Mouse (Mus musculus): ENCODE data around the gene Gstm1. TPM values are rescaled to one million over a fixed set of nuclear protein-coding genes. Genes with fewer than 3 reads are reported as not detected.
"Not testable (repeated sequence)": the region's sequence is repeated elsewhere in the genome, so short reads cannot be mapped to it uniquely, and the experiment has no call there.

The Gstm1 gene
- polyA plus RNA-seq, 1 experiment from 2014 or later = 35.2 TPM

- H3K27me3 ChIP-seq (replicated peaks; ENCODE audit: low read depth, poor library complexity, severe bottlenecking) = no peaks in the 10 kb centered on the region
- H3K27ac ChIP-seq (replicated peaks) = no peak overlapping the region
- H3K9me3 ChIP-seq = no peaks in the 10 kb centered on the region
- H3K4me1 ChIP-seq = peaks cover 6% of the 10 kb centered on the region
- no peak overlapping the region for H3K4me3 ChIP-seq
- WGBS = 68% methylated on average over 3 of the region's 3 CpGs
- H3K36me3 ChIP-seq (replicated peaks) = no peaks in the 10 kb centered on the region
- no peak for DNase-seq (ENCODE audit: low spot score)
Observed at GRCm38 (mm10) chr3:107981261-107981660, 36.5 kb downstream of the Gstm1 start.

- no peak for DNase-seq (ENCODE audit: low spot score)
- no peaks in the 10 kb centered on the region for H3K9me3 ChIP-seq
- no peaks in the 10 kb centered on the region for H3K27me3 ChIP-seq (replicated peaks; ENCODE audit: low read depth, poor library complexity, severe bottlenecking)
- 83% methylated on average over 3 of the region's 3 CpGs for WGBS
- H3K36me3 ChIP-seq (replicated peaks) = no peaks in the 10 kb centered on the region
- H3K27ac ChIP-seq (replicated peaks) = no peak overlapping the region
- no peaks in the 10 kb centered on the region for H3K4me1 ChIP-seq
- H3K4me3 ChIP-seq = no peak overlapping the region
Observed at GRCm38 (mm10) chr3:107977691-107978090, 40.1 kb downstream of the Gstm1 start.

GRCm38 (mm10) chr3:107974237-107974636, 43.5 kb downstream of the Gstm1 start:
- H3K27me3 ChIP-seq (replicated peaks; ENCODE audit: low read depth, poor library complexity, severe bottlenecking) = no peaks in the 10 kb centered on the region
- no peak overlapping the region for H3K27ac ChIP-seq (replicated peaks)
- no peaks in the 10 kb centered on the region for H3K36me3 ChIP-seq (replicated peaks)
- no peak overlapping the region for H3K4me3 ChIP-seq
- no peaks in the 10 kb centered on the region for H3K9me3 ChIP-seq
- no peak for DNase-seq (ENCODE audit: low spot score)
- 93% methylated on average over 1 of the region's 1 CpGs for WGBS
- H3K4me1 ChIP-seq = no peaks in the 10 kb centered on the region

- H3K4me1 ChIP-seq = no peaks in the 10 kb centered on the region
- no peaks in the 10 kb centered on the region for H3K36me3 ChIP-seq (replicated peaks)
- no peak overlapping the region for H3K27ac ChIP-seq (replicated peaks)
- no peak for DNase-seq (ENCODE audit: low spot score)
- WGBS = 89% methylated on average over 3 of the region's 3 CpGs
- no peaks in the 10 kb centered on the region for H3K27me3 ChIP-seq (replicated peaks; ENCODE audit: low read depth, poor library complexity, severe bottlenecking)
- H3K4me3 ChIP-seq = no peak overlapping the region
- no peaks in the 10 kb centered on the region for H3K9me3 ChIP-seq
Observed at GRCm38 (mm10) chr3:107972070-107972469, 45.7 kb downstream of the Gstm1 start.

- H3K36me3 ChIP-seq (replicated peaks); H3K4me1 ChIP-seq; H3K4me3 ChIP-seq; H3K9me3 ChIP-seq; H3K27me3 ChIP-seq (replicated peaks; ENCODE audit: low read depth, poor library complexity, severe bottlenecking); DNase-seq (ENCODE audit: low spot score); H3K27ac ChIP-seq (replicated peaks): not testable (repeated sequence)
- WGBS = 48% methylated on average over 3 of the region's 3 CpGs
Observed at GRCm38 (mm10) chr3:107971101-107971500, 46.7 kb downstream of the Gstm1 start.

GRCm38 (mm10) chr3:107968724-107969395, 48.9 kb downstream of the Gstm1 start, which contains the start of gene Gstm3:
Gene Gstm3 (minus strand): TSS chr3:107969283.
- Histone ChIP-seq H3K36me3 (replicated peaks) (no peaks in the 10 kb centered on the region), H3K27me3 (replicated peaks; ENCODE audit: low read depth, poor library complexity, severe bottlenecking) (no peaks in the 10 kb centered on the region), H3K27ac (replicated peaks) (no peak within 1 kb of the TSS), H3K9me3 (no peaks in the 10 kb centered on the region), H3K4me1 (peaks cover 11% of the 10 kb centered on the region; the same call in 1 of the 2 replicates), H3K4me3 (no peak within 1 kb of the TSS)
- WGBS = 65% methylated on average over 13 of the region's 13 CpGs
- no peak for DNase-seq (ENCODE audit: low spot score)

GRCm38 (mm10) chr3:107966631-107967030, 51.1 kb downstream of the Gstm1 start:
- Histone ChIP-seq H3K9me3 (no peaks in the 10 kb centered on the region), H3K4me1 (peaks cover 12% of the 10 kb centered on the region; the same call in 1 of the 2 replicates), H3K4me3 (no peak overlapping the region), H3K27ac (replicated peaks) (no peak overlapping the region), H3K27me3 (replicated peaks; ENCODE audit: low read depth, poor library complexity, severe bottlenecking) (no peaks in the 10 kb centered on the region), H3K36me3 (replicated peaks) (no peaks in the 10 kb centered on the region)
- no peak for DNase-seq (ENCODE audit: low spot score)
- 96% methylated on average over 5 of the region's 5 CpGs for WGBS

GRCm38 (mm10) chr3:107965592-107965991, 52.2 kb downstream of the Gstm1 start:
- Histone ChIP-seq H3K27ac (replicated peaks) (no peak overlapping the region), H3K4me3 (no peak overlapping the region), H3K27me3 (replicated peaks; ENCODE audit: low read depth, poor library complexity, severe bottlenecking) (no peaks in the 10 kb centered on the region), H3K9me3 (no peaks in the 10 kb centered on the region), H3K36me3 (replicated peaks) (no peaks in the 10 kb centered on the region), H3K4me1 (peaks cover 12% of the 10 kb centered on the region; the same call in 1 of the 2 replicates)
- DNase-seq (ENCODE audit: low spot score) = no peak
- 76% methylated on average over 1 of the region's 1 CpGs for WGBS

- Histone ChIP-seq H3K36me3 (replicated peaks) (no peaks in the 10 kb centered on the region), H3K27me3 (replicated peaks; ENCODE audit: low read depth, poor library complexity, severe bottlenecking) (no peaks in the 10 kb centered on the region), H3K27ac (replicated peaks) (peak overlapping the region; percentile 48), H3K4me3 (no peak overlapping the region), H3K9me3 (no peaks in the 10 kb centered on the region), H3K4me1 (peaks cover 15% of the 10 kb centered on the region)
- no peak for DNase-seq (ENCODE audit: low spot score)
- 74% methylated on average over 5 of the region's 5 CpGs for WGBS
Observed at GRCm38 (mm10) chr3:107964656-107965308, 53.0 kb downstream of the Gstm1 start.

GRCm38 (mm10) chr3:107964026-107964425, 53.7 kb downstream of the Gstm1 start:
- WGBS = 78% methylated on average over 4 of the region's 4 CpGs

More at GRCm38 (mm10) chr3:107964026-107964425, 53.7 kb downstream of the Gstm1 start:
- Histone ChIP-seq H3K4me1 (peaks cover 16% of the 10 kb centered on the region), H3K36me3 (replicated peaks) (no peaks in the 10 kb centered on the region), H3K9me3 (no peaks in the 10 kb centered on the region), H3K4me3 (no peak overlapping the region), H3K27me3 (replicated peaks; ENCODE audit: low read depth, poor library complexity, severe bottlenecking) (no peaks in the 10 kb centered on the region), H3K27ac (replicated peaks) (no peak overlapping the region; the same call in 1 of the 2 replicates)
- no peak for DNase-seq (ENCODE audit: low spot score)

Other genes starting within 250 kb of the Gstm1 start
- gene Eps8l3, start 140.7 kb downstream of the Gstm1 start, polyA plus RNA-seq (2016; fragmentation: Nextera tagmentation; extraction: Ambion mirVana) = not detected in 2 replicates
- gene Gstm5, start 122.2 kb downstream of the Gstm1 start, polyA plus RNA-seq (2016; fragmentation: Nextera tagmentation; extraction: Ambion mirVana) = 208 and 219 TPM in 2 replicates
- 18.5 and 22.8 TPM in 2 replicates for gene Gstm7, start 86.2 kb downstream of the Gstm1 start, polyA plus RNA-seq (2016; fragmentation: Nextera tagmentation; extraction: Ambion mirVana)
- gene Gstm6, start 74.2 kb downstream of the Gstm1 start, polyA plus RNA-seq (2016; fragmentation: Nextera tagmentation; extraction: Ambion mirVana) = 8.6 and 8.9 TPM in 2 replicates
- not detected in 2 replicates for gene Gstm3, start 48.7 kb downstream of the Gstm1 start, polyA plus RNA-seq (2016; fragmentation: Nextera tagmentation; extraction: Ambion mirVana)
- gene Gstm2, start 31.5 kb downstream of the Gstm1 start, polyA plus RNA-seq (2016; fragmentation: Nextera tagmentation; extraction: Ambion mirVana) = 21.0 and 21.8 TPM in 2 replicates
- 12.9 and 13.2 TPM in 2 replicates for gene Gstm4, start 26.9 kb upstream of the Gstm1 start, polyA plus RNA-seq (2016; fragmentation: Nextera tagmentation; extraction: Ambion mirVana)
- 69.4 and 70.6 TPM in 2 replicates for gene Ampd2, start 68.7 kb upstream of the Gstm1 start, polyA plus RNA-seq (2016; fragmentation: Nextera tagmentation; extraction: Ambion mirVana)
- gene Gnat2, start 74.8 kb upstream of the Gstm1 start, polyA plus RNA-seq (2016; fragmentation: Nextera tagmentation; extraction: Ambion mirVana) = 0.90 and 1.3 TPM in 2 replicates
- 194 and 195 TPM in 2 replicates for gene Gnai3, start 128.2 kb upstream of the Gstm1 start, polyA plus RNA-seq (2016; fragmentation: Nextera tagmentation; extraction: Ambion mirVana)
- gene Gpr61, start 136.9 kb upstream of the Gstm1 start, polyA plus RNA-seq (2016; fragmentation: Nextera tagmentation; extraction: Ambion mirVana) = 0.30 and 0.36 TPM in 2 replicates
- gene Amigo1, start 168.4 kb upstream of the Gstm1 start, polyA plus RNA-seq (2016; fragmentation: Nextera tagmentation; extraction: Ambion mirVana) = 4.0 and 4.3 TPM in 2 replicates
- 3.1 and 3.4 TPM in 2 replicates for gene Cyb561d1, start 183.2 kb upstream of the Gstm1 start, polyA plus RNA-seq (2016; fragmentation: Nextera tagmentation; extraction: Ambion mirVana)
- 23.9 and 25.8 TPM in 2 replicates for gene Atxn7l2, start 193.0 kb upstream of the Gstm1 start, polyA plus RNA-seq (2016; fragmentation: Nextera tagmentation; extraction: Ambion mirVana)
- 0.55 and 0.95 TPM in 2 replicates for gene Sypl2, start 208.7 kb upstream of the Gstm1 start, polyA plus RNA-seq (2016; fragmentation: Nextera tagmentation; extraction: Ambion mirVana)
- 361 and 368 TPM in 2 replicates for gene Psma5, start 239.0 kb upstream of the Gstm1 start, polyA plus RNA-seq (2016; fragmentation: Nextera tagmentation; extraction: Ambion mirVana)